Comparison of ENCODE assay signal across 10 mouse cellular contexts in genomic region chr6:6168566-6169134, GRCm38 (mm10). TPM values are rescaled to one million over a fixed set of nuclear protein-coding genes. Genes with fewer than 3 reads are reported as not detected.
DNase-seq lines count a peak whose midpoint lies in the region; ATAC-seq and TF ChIP-seq lines count a peak whose summit lies in the region.
"Had no signal": no experiment of that assay in that cellular context is flagged by ENCODE, and none has a peak within 500 bp of the region (broad histone marks: within the 10 kb centered on the region; RNA-seq: fewer than 3 reads in every experiment).

No protein-coding gene starts in this region.

- peaks cover 3% of the 10 kb centered on the region for H3K4me1 ChIP-seq in embryonic facial prominence, embryonic 11.5 days (ENCODE audit: control insufficient read depth, insufficient read depth, low read length)
- H3K4me1 ChIP-seq in embryonic facial prominence, embryonic 10.5 days = peaks cover 33% of the 10 kb centered on the region
- peaks cover 26% of the 10 kb centered on the region for H3K4me1 ChIP-seq in midbrain, embryonic 10.5 days
- H3K4me1 ChIP-seq in midbrain, embryonic 16.5 days (ENCODE audit: control insufficient read depth, insufficient read depth, low read length) = peaks cover 5% of the 10 kb centered on the region
- no peaks in the 10 kb centered on the region; the same call in 1 of the 2 replicates for H3K4me1 ChIP-seq in hindbrain, postnatal 0 days (ENCODE audit: insufficient read depth, low read length)
- no peaks in the 10 kb centered on the region for H3K4me1 ChIP-seq in midbrain, postnatal 0 days (ENCODE audit: insufficient read depth, low read length)

- no peaks in the 10 kb centered on the region for H3K27me3 ChIP-seq in embryonic facial prominence, embryonic 11.5 days (ENCODE audit: control insufficient read depth, insufficient read depth, low read length)
- H3K27me3 ChIP-seq in embryonic facial prominence, embryonic 10.5 days (replicated peaks; ENCODE audit: low read depth, poor library complexity, severe bottlenecking) = no peaks in the 10 kb centered on the region
- H3K27me3 ChIP-seq in midbrain, embryonic 10.5 days (ENCODE audit: low read depth, poor library complexity, severe bottlenecking) = no peaks in the 10 kb centered on the region
- no peaks in the 10 kb centered on the region for H3K27me3 ChIP-seq in midbrain, embryonic 16.5 days (ENCODE audit: control insufficient read depth, insufficient read depth, low read depth, low read length)
- peaks cover 5% of the 10 kb centered on the region; the same call in 1 of the 2 replicates for H3K27me3 ChIP-seq in hindbrain, postnatal 0 days (ENCODE audit: insufficient read depth, low read length)
- H3K27me3 ChIP-seq in midbrain, postnatal 0 days (ENCODE audit: insufficient read depth, low read length) = no peaks in the 10 kb centered on the region

- H3K9ac ChIP-seq in embryonic facial prominence, embryonic 11.5 days (replicated peaks; ENCODE audit: low read length) = no peak overlapping the region
- H3K9ac ChIP-seq in midbrain, embryonic 16.5 days (ENCODE audit: low read depth, low read length) = no peak overlapping the region
- H3K9ac ChIP-seq in hindbrain, postnatal 0 days (replicated peaks; ENCODE audit: low read length) = no peak overlapping the region
- H3K9ac ChIP-seq in midbrain, postnatal 0 days (replicated peaks; ENCODE audit: low read length, poor library complexity, severe bottlenecking) = no peak overlapping the region

- DNase-seq in embryonic facial prominence, embryonic 11.5 days (ENCODE audit: low spot score) = no peak
- DNase-seq in embryonic facial prominence, embryonic 10.5 days (ENCODE audit: low spot score) = no peak
- DNase-seq in midbrain, embryonic 10.5 days (ENCODE audit: low spot score) = no peak
- DNase-seq in hindbrain, postnatal 0 days (ENCODE audit: low spot score) = peak; percentile 30
- DNase-seq in midbrain, postnatal 0 days (ENCODE audit: low spot score) = peak; percentile 15
- DNase-seq in urinary bladder, postnatal 25 days (ENCODE audit: low spot score) = no peak
- DNase-seq: B cell, adult 2 months; cerebellum, adult 2 months had no signal

- H3K4me2 ChIP-seq in embryonic facial prominence, embryonic 11.5 days (ENCODE audit: low read depth, low read length) = no peak overlapping the region
- no peak overlapping the region for H3K4me2 ChIP-seq in midbrain, embryonic 16.5 days (ENCODE audit: low read length)
- H3K4me2 ChIP-seq in hindbrain, postnatal 0 days (ENCODE audit: low read depth, low read length) = no peak overlapping the region
- no peak overlapping the region for H3K4me2 ChIP-seq in midbrain, postnatal 0 days (ENCODE audit: low read depth, low read length, poor library complexity, severe bottlenecking)

- H3K4me3 ChIP-seq in embryonic facial prominence, embryonic 11.5 days (ENCODE audit: low read depth, low read length) = no peak overlapping the region
- no peak overlapping the region for H3K4me3 ChIP-seq in embryonic facial prominence, embryonic 10.5 days
- H3K4me3 ChIP-seq in midbrain, embryonic 10.5 days = no peak overlapping the region
- no peak overlapping the region for H3K4me3 ChIP-seq in midbrain, embryonic 16.5 days (ENCODE audit: low read depth, low read length)
- H3K4me3 ChIP-seq in hindbrain, postnatal 0 days (ENCODE audit: low read length) = no peak overlapping the region
- H3K4me3 ChIP-seq in midbrain, postnatal 0 days (ENCODE audit: low read depth, low read length) = no peak overlapping the region

- no peaks in the 10 kb centered on the region for H3K36me3 ChIP-seq in embryonic facial prominence, embryonic 11.5 days (replicated peaks; ENCODE audit: control insufficient read depth, insufficient read depth, low read depth, low read length)
- H3K36me3 ChIP-seq in embryonic facial prominence, embryonic 10.5 days (replicated peaks) = peaks cover 20% of the 10 kb centered on the region
- H3K36me3 ChIP-seq in midbrain, embryonic 10.5 days = peaks cover 18% of the 10 kb centered on the region
- H3K36me3 ChIP-seq in midbrain, embryonic 16.5 days (ENCODE audit: control insufficient read depth, insufficient read depth, low read length) = no peaks in the 10 kb centered on the region
- H3K36me3 ChIP-seq in hindbrain, postnatal 0 days (ENCODE audit: insufficient read depth, low read length) = no peaks in the 10 kb centered on the region
- no peaks in the 10 kb centered on the region for H3K36me3 ChIP-seq in midbrain, postnatal 0 days (ENCODE audit: insufficient read depth, low read length)

- peak; percentile 46 for ATAC-seq in embryonic facial prominence, embryonic 11.5 days (replicated peaks; ENCODE audit: insufficient number of reproducible peaks, low FRiP score, low TSS enrichment, low read depth)
- no peak for ATAC-seq in midbrain, embryonic 16.5 days
- ATAC-seq in hindbrain, postnatal 0 days = no peak
- no peak for ATAC-seq in midbrain, postnatal 0 days (ENCODE audit: low FRiP score)
- no peak for ATAC-seq in erythroid progenitor cell, adult 5-6 weeks (replicated peaks; ENCODE audit: low FRiP score, poor library complexity, severe bottlenecking)

- no peak overlapping the region for H3K27ac ChIP-seq in embryonic facial prominence, embryonic 11.5 days (replicated peaks; ENCODE audit: low read depth, low read length)
- H3K27ac ChIP-seq in embryonic facial prominence, embryonic 10.5 days (replicated peaks) = no peak overlapping the region
- peak overlapping the region; percentile 33; the same call in 1 of the 2 replicates for H3K27ac ChIP-seq in midbrain, embryonic 10.5 days (replicated peaks)
- no peak overlapping the region for H3K27ac ChIP-seq in midbrain, embryonic 16.5 days (ENCODE audit: low read length)
- H3K27ac ChIP-seq in hindbrain, postnatal 0 days = no peak overlapping the region
- no peak overlapping the region for H3K27ac ChIP-seq in midbrain, postnatal 0 days (ENCODE audit: low read depth, low read length)

- WGBS in embryonic facial prominence, embryonic 11.5 days = 77% methylated on average over 11 of the region's 11 CpGs
- WGBS in embryonic facial prominence, embryonic 10.5 days = 86% methylated on average over 11 of the region's 11 CpGs
- 82% methylated on average over 11 of the region's 11 CpGs for WGBS in midbrain, embryonic 10.5 days
- WGBS in midbrain, embryonic 16.5 days = 63% methylated on average over 11 of the region's 11 CpGs
- WGBS in hindbrain, postnatal 0 days = 58% methylated on average over 11 of the region's 11 CpGs
- WGBS in midbrain, postnatal 0 days = 70% methylated on average over 11 of the region's 11 CpGs

- H3K9me3 ChIP-seq in embryonic facial prominence, embryonic 11.5 days (replicated peaks; ENCODE audit: control insufficient read depth, low read length) = no peaks in the 10 kb centered on the region
- H3K9me3 ChIP-seq in embryonic facial prominence, embryonic 10.5 days = no peaks in the 10 kb centered on the region
- no peaks in the 10 kb centered on the region for H3K9me3 ChIP-seq in midbrain, embryonic 10.5 days (replicated peaks)
- no peaks in the 10 kb centered on the region for H3K9me3 ChIP-seq in midbrain, embryonic 16.5 days (replicated peaks; ENCODE audit: control insufficient read depth, low read length, poor library complexity, severe bottlenecking)
- H3K9me3 ChIP-seq in hindbrain, postnatal 0 days (ENCODE audit: low read length) = no peaks in the 10 kb centered on the region
- no peaks in the 10 kb centered on the region for H3K9me3 ChIP-seq in midbrain, postnatal 0 days (ENCODE audit: low read length)

- TF ChIP-seq CTCF in hindbrain, postnatal 0 days (IDR thresholded peaks at IDR 0.05; ENCODE audit: low read depth) = no peak
- no peak for TF ChIP-seq CTCF in midbrain, postnatal 0 days (IDR thresholded peaks at IDR 0.05)

RNA-seq across cellular contexts. Expression of gene Slc25a13, which starts 48.3 kb away (rescaled TPM):
- polyA plus RNA-seq in embryonic facial prominence, embryonic 11.5 days (2014; fragmentation: Nextera tagmentation; extraction: Ambion mirVana) = 42.5 and 42.8 TPM in 2 replicates
- 55.2 and 57.2 TPM in 2 replicates for polyA plus RNA-seq in embryonic facial prominence, embryonic 10.5 days (2016; fragmentation: Nextera tagmentation; extraction: Ambion mirVana)
- polyA plus RNA-seq in midbrain, embryonic 10.5 days (2016; fragmentation: Nextera tagmentation; extraction: Ambion mirVana) = 42.9 and 47.4 TPM in 2 replicates
- 3.8 and 3.9 TPM in 2 replicates for polyA plus RNA-seq in midbrain, embryonic 16.5 days (2015; fragmentation: Nextera tagmentation; extraction: Ambion mirVana)
- 2.5 and 3.4 TPM in 2 replicates for total RNA-seq in hindbrain, postnatal 0 days (2014; rRNA removed)
- polyA plus RNA-seq in hindbrain, postnatal 0 days (2015; fragmentation: Nextera tagmentation; extraction: Ambion mirVana) = 3.5 and 4.4 TPM in 2 replicates
- 2.4 and 4.0 TPM in 2 replicates for total RNA-seq in midbrain, postnatal 0 days (2014; rRNA removed)
- 2.1 and 2.7 TPM in 2 replicates for polyA plus RNA-seq in midbrain, postnatal 0 days (2015; fragmentation: Nextera tagmentation; extraction: Ambion mirVana)
- 1.4 and 4.2 TPM in 2 replicates for total RNA-seq in erythroid progenitor cell, adult 5-6 weeks (2015; ENCODE audit: low replicate concordance)
- total RNA-seq in erythroid progenitor cell, adult 5-6 weeks (2017; ENCODE audit: low replicate concordance) = 0.38 and 1.3 TPM in 2 replicates

Comparison
In these comparisons a context has a peak if more than half of its experiments do, and no peak if none do; other contexts are left out.
1. DNase-seq: peak in hindbrain, postnatal 0 days (single experiment) and midbrain, postnatal 0 days (single experiment); none in embryonic facial prominence, embryonic 11.5 days (single experiment), embryonic facial prominence, embryonic 10.5 days (single experiment), midbrain, embryonic 10.5 days (single experiment) and urinary bladder, postnatal 25 days (single experiment).